Mouse (Mus musculus) ES-E14 (cell line): ENCODE results near the gene Erc1.

Experiments
- CHD2 ChIP-seq: IDR thresholded peaks from 2 replicates; pipeline ENCODE4 v1.6.1; 2014; ENCODE audit warnings: mild to moderate bottlenecking, low read depth, low read length, inconsistent platforms
- ZNF384 ChIP-seq: IDR thresholded peaks from 2 replicates; pipeline ENCODE4 v1.6.1; 2012; ENCODE audit warnings: low read depth, low read length, inconsistent platforms

- TF ChIP-seq ZNF384 (no peak), CHD2 (no peak)
These were observed 304.0 kb downstream of the Erc1 start, which contains the start of gene Wnt5b for GRCm38 (mm10) chr6:119543803-119544517.
